ENCODE assay signal across 7 mouse cellular contexts in genomic region chr11:120013174-120013711, GRCm38 (mm10). TPM values are rescaled to one million over a fixed set of nuclear protein-coding genes. Genes with fewer than 3 reads are reported as not detected.
DNase-seq lines count a peak whose midpoint lies in the region; ATAC-seq lines count a peak whose summit lies in the region.

No protein-coding gene starts in this region.

- no peaks in the 10 kb centered on the region for H3K36me3 ChIP-seq in intestine, embryonic 15.5 days

- WGBS in intestine, embryonic 15.5 days: 11% methylated on average over 21 of the region's 21 CpGs

- DNase-seq in adrenal gland, adult 8-10 months: peak; percentile 67
- DNase-seq in embryo, embryonic 10 days (ENCODE audit: low spot score): peak; percentile 95
- peak; percentile 74 for DNase-seq in gastrocnemius, postnatal 14 days
- DNase-seq in left cerebral cortex, postnatal 14 days (ENCODE audit: low spot score in 2 of 2): peak; percentile 91
- DNase-seq in mesoderm, embryonic 11.5 days (ENCODE audit: low read depth, low spot score): peak; percentile 93
- DNase-seq in skeletal muscle tissue, adult 2 months (ENCODE audit: low read depth, low spot score): peak; percentile 76

- intact Hi-C loops in gastrocnemius, postnatal 14 days (cut with DNase I; ENCODE audit: low total_unique reads): loop anchor here (5.0 kb wide), 1 partner anchor 79 kb away; no protein-coding TSS in a partner anchor
- intact Hi-C loops in left cerebral cortex, postnatal 14 days (cut with DNase I): loop anchor here (5.0 to 10.0 kb wide), 2 partner anchors 52 to 89 kb away; no protein-coding TSS in a partner anchor

- H3K9ac ChIP-seq in intestine, embryonic 15.5 days: peak overlapping the region; percentile 56

- H3K27me3 ChIP-seq in intestine, embryonic 15.5 days (replicated peaks): peaks cover 14% of the 10 kb centered on the region

- H3K27ac ChIP-seq in intestine, embryonic 15.5 days: 0 out of 2 replicates have a peak overlapping the region, but pooled peaks have one; percentile 1

- H3K9me3 ChIP-seq in intestine, embryonic 15.5 days: no peaks in the 10 kb centered on the region

- H3K4me1 ChIP-seq in intestine, embryonic 15.5 days (replicated peaks): peaks cover 7% of the 10 kb centered on the region; the same call in 1 of the 2 replicates

- H3K4me2 ChIP-seq in intestine, embryonic 15.5 days (replicated peaks): peak overlapping the region; percentile 82

- peak overlapping the region; percentile 35 for H3K4me3 ChIP-seq in intestine, embryonic 15.5 days (replicated peaks)

- ATAC-seq in intestine, embryonic 15.5 days: peak; percentile 84

RNA-seq across cellular contexts. Expression of gene Aatk, which starts 33.7 kb away (rescaled TPM):
- total RNA-seq in adrenal gland, adult 8-10 months (2022): 10 to 100 TPM; 14.3 to 22.8 (median 18.3) TPM
- 10 to 100 TPM in 1 of 2 experiments, 1 to 10 TPM in 1; 9.4 to 17.0 TPM for total RNA-seq in gastrocnemius, postnatal 14 days (2021)
- polyA plus RNA-seq in intestine, embryonic 15.5 days (2015; fragmentation: Nextera tagmentation; extraction: Ambion mirVana): 3.1 and 3.4 TPM in 2 replicates
- total RNA-seq in left cerebral cortex, postnatal 14 days (2021): 100 to 1,000 TPM; 171 to 185 TPM

Comparison
In these comparisons a context has a peak if more than half of its experiments do, and no peak if none do; other contexts are left out.
1. Peak in every context shown above with its lines: DNase-seq, ATAC-seq, H3K4me3 ChIP-seq and H3K27ac ChIP-seq.
2. RNA of gene Aatk, which starts 33.7 kb away (total RNA-seq): 171 to 185 TPM in left cerebral cortex, postnatal 14 days; 14.3 to 22.8 TPM in adrenal gland, adult 8-10 months and 9.4 to 17.0 TPM in gastrocnemius, postnatal 14 days; every median in the first group is over 4 times any median in the second.